Comparison of ENCODE assay signal across 9 mouse cellular contexts in the genomic region with DNA sequence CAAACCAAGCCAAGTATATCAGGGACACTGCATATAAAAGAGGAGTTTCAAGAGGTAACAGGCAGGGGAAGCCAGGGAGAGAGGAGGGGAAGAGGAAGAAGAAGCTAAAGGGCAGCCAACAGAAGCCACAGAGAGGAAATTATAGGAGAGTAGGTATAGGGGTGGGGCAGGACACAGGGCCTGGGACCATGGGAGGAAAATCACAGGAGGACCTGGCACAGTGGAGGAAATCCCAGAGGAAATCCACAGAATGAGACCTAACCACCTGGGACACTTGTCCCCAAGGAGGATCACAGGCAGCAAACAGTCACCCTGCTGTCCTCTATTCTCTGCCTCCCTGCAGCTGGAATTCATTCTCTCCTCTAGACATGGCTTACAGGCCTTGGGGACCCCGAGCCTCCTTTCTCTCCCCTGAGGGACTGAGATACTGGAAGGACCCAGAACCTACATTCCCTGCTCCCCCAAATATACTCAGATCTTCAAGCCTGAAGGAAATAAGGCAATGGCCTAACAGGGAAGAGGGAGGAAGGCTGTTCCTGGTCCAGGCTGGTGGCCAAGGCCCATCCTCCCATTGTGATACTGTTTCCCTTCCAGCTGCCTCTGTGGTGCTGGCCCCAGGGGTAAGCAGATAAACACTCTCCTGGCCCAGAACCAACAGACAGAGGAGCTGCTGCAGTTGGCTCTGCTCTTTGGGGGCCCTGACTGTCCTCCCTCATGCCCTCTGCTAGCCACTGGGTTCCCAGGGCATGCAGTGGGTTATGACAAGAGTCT. TPM values are rescaled to one million over a fixed set of nuclear protein-coding genes. Genes with fewer than 3 reads are reported as not detected.
A peak's percentile ranks its signal among the peaks of the same experiment; 100 is the strongest.
DNase-seq lines count a peak whose midpoint lies in the region; ATAC-seq and TF ChIP-seq lines count a peak whose summit lies in the region.
"Had no signal": no experiment of that assay in that cellular context is flagged by ENCODE, and none has a peak within 500 bp of the region (broad histone marks: within the 10 kb centered on the region; RNA-seq: fewer than 3 reads in every experiment).

No protein-coding gene starts in this region.

- 62% methylated on average over 1 of the region's 1 CpGs for WGBS in lung, embryonic 15.5 days

- H3K4me3 ChIP-seq in cortical plate, adult 2 months (ENCODE audit: insufficient read depth, low read length), result no peak overlapping the region
- no peak overlapping the region for H3K4me3 ChIP-seq in lung, embryonic 15.5 days
- H3K4me3 ChIP-seq: embryonic facial prominence, embryonic 15.5 days had no signal

- H3K9ac ChIP-seq in lung, embryonic 15.5 days, result no peak overlapping the region
- H3K9ac ChIP-seq: embryonic facial prominence, embryonic 15.5 days had no signal

- H3K27ac ChIP-seq in cortical plate, adult 2 months (ENCODE audit: insufficient read depth, low read length), result peak overlapping the region; percentile 78
- H3K27ac ChIP-seq in lung, embryonic 15.5 days, result peak overlapping the region; percentile 76
- H3K27ac ChIP-seq: embryonic facial prominence, embryonic 15.5 days had no signal

- TF ChIP-seq POLR2A in cortical plate, adult 2 months (IDR thresholded peaks at IDR 0.05; ENCODE audit: extremely low read depth, insufficient read depth, low read length), result no peak

- H3K36me3 ChIP-seq in lung, embryonic 15.5 days, result no peaks in the 10 kb centered on the region
- H3K36me3 ChIP-seq: embryonic facial prominence, embryonic 15.5 days had no signal

- no peak overlapping the region for H3K4me2 ChIP-seq in lung, embryonic 15.5 days
- H3K4me2 ChIP-seq: embryonic facial prominence, embryonic 15.5 days had no signal

- ATAC-seq in lung, embryonic 15.5 days (ENCODE audit: borderline replicate concordance, extremely low read depth, low FRiP score, low TSS enrichment), result peak; percentile 74
- ATAC-seq: Patski had no signal

- H3K27me3 ChIP-seq in lung, embryonic 15.5 days, result no peaks in the 10 kb centered on the region
- H3K27me3 ChIP-seq: embryonic facial prominence, embryonic 15.5 days; Patski had no signal

- H3K9me3 ChIP-seq in lung, embryonic 15.5 days, result no peaks in the 10 kb centered on the region
- H3K9me3 ChIP-seq: embryonic facial prominence, embryonic 15.5 days had no signal

- TF ChIP-seq CTCF in cortical plate, adult 2 months (IDR thresholded peaks at IDR 0.05; ENCODE audit: extremely low read depth, insufficient read depth, low read length), result no peak

- DNase-seq in layer of hippocampus, adult 9-11 months, result peak; percentile 62
- DNase-seq in layer of hippocampus, postnatal 10 days (ENCODE audit: low spot score in 2 of 2), result no peak
- peak; percentile 80 to 84 for DNase-seq in heart, postnatal 10 days
- DNase-seq in c-Kit-positive CD71-positive TER-119-positive erythroid progenitor cells, embryonic 14.5 days (ENCODE audit: low spot score), result no peak
- DNase-seq in thymus, postnatal 36 days, result no peak

- intact Hi-C loops in heart, postnatal 10 days (cut with DNase I), result loop anchor here (1.0 to 5.0 kb wide), 2 partner anchors 47 to 120 kb away; a partner anchor contains a TSS

- no peaks in the 10 kb centered on the region; the same call in 1 of the 2 replicates for H3K4me1 ChIP-seq in cortical plate, adult 2 months (ENCODE audit: control insufficient read depth, insufficient read depth, low read length)
- peaks cover 14% of the 10 kb centered on the region; the same call in 1 of the 2 replicates for H3K4me1 ChIP-seq in lung, embryonic 15.5 days

RNA-seq across cellular contexts. Expression of a gene that starts 47.7 kb away (rescaled TPM):
- total RNA-seq in layer of hippocampus, postnatal 10 days (2021), result 10 to 100 TPM; 31.6 to 35.8 TPM
- polyA plus RNA-seq in cortical plate, adult 2 months (2012; rRNA removed), result 28.9 and 30.8 TPM in 2 replicates
- total RNA-seq in heart, postnatal 10 days (2021), result 10 to 100 TPM in 1 of 2 experiments, 1 to 10 TPM in 1; 9.1 to 10.5 TPM
- polyA plus RNA-seq in lung, embryonic 15.5 days (2015; fragmentation: Nextera tagmentation; extraction: Ambion mirVana), result 1.7 and 1.8 TPM in 2 replicates

Comparison
In these comparisons a context has a peak if more than half of its experiments do, and no peak if none do; other contexts are left out.
1. DNase-seq: peak in layer of hippocampus, adult 9-11 months (single experiment) and heart, postnatal 10 days (2 of 2); none in layer of hippocampus, postnatal 10 days (0 of 2), c-Kit-positive CD71-positive TER-119-positive erythroid progenitor cells, embryonic 14.5 days (single experiment) and thymus, postnatal 36 days (0 of 2).